Mouse (Mus musculus) lung, embryonic 14.5 days (tissue): ENCODE measurements around the gene Flrt3. TPM values are rescaled to one million over a fixed set of nuclear protein-coding genes. Genes with fewer than 3 reads are reported as not detected.
A peak's percentile ranks its signal among the peaks of the same experiment; 100 is the strongest.

Experiments
- ATAC-seq: fragments of 200-750 bp; cut with Nextera tagmentation; 2 replicates; pipeline ENCODE4 v1.8.0; 2017; ENCODE audit warnings: mild to moderate bottlenecking, moderate TSS enrichment, moderate library complexity; ENCODE audit not compliant: insufficient read depth
- DNase-seq: peaks from one replicate; pipeline ENCODE4 v3.0.0-alpha.2; 2015
- H3K27ac ChIP-seq: fragments of 300-500 bp; sonication (generic); 2 replicates; pipeline ENCODE4 v1.5.1; 2014; ENCODE audit warnings: low read depth, mild to moderate bottlenecking, moderate library complexity
- H3K27me3 ChIP-seq: fragments of 300-500 bp; sonication (generic); 2 replicates; pipeline ENCODE4 v1.6.1; 2014; ENCODE audit warnings: low read length, control low read depth; ENCODE audit not compliant: insufficient read depth
- H3K36me3 ChIP-seq: fragments of 300-500 bp; sonication (generic); 2 replicates; pipeline ENCODE4 v1.6.1; 2014; ENCODE audit warnings: control low read depth; ENCODE audit not compliant: insufficient read depth
- H3K4me1 ChIP-seq: fragments of 300-500 bp; sonication (generic); 2 replicates; pipeline ENCODE4 v1.6.1; 2014; ENCODE audit warnings: antibody characterized with exemption, control low read depth; ENCODE audit not compliant: insufficient read depth
- H3K4me2 ChIP-seq: fragments of 300-500 bp; sonication (generic); 2 replicates; pipeline ENCODE4 v1.6.1; 2014; ENCODE audit warnings: mild to moderate bottlenecking
- H3K4me3 ChIP-seq: fragments of 300-500 bp; sonication (generic); 2 replicates; pipeline ENCODE4 v1.5.1; 2014; ENCODE audit warnings: low read depth, low read length
- H3K9ac ChIP-seq: fragments of 300-500 bp; sonication (generic); 2 replicates; pipeline ENCODE4 v1.6.1; 2014
- H3K9me3 ChIP-seq: fragments of 300-500 bp; sonication (generic); 2 replicates; pipeline ENCODE4 v1.6.1; 2016; ENCODE audit warnings: low read depth, low read length, control low read depth
- CTCF ChIP-seq: IDR thresholded peaks from 2 replicates; pipeline ENCODE4 v1.5.1; 2016; ENCODE audit warnings: antibody characterized with exemption, low read depth
- WGBS: fragments of 180-500 bp; shearing (Covaris S2); extraction: QIAGEN DNeasy Blood & Tissue Kit; methylation state at CpG from one replicate; pipeline ENCODE4 v1.1.7; 2014; 5-methylcytosine and 5-hydroxymethylcytosine counted together
- polyA plus RNA-seq: library from polyadenylated mRNA; unstranded; fragments of >200 nt; fragmentation: Nextera tagmentation; extraction: Ambion mirVana; gene quantifications from 2 replicates; pipeline ENCODE4 v1.2.1, GENCODE M21; 2014

Gene Flrt3
- polyA plus RNA-seq, result 10.2 and 13.7 TPM in 2 replicates

DNA sequence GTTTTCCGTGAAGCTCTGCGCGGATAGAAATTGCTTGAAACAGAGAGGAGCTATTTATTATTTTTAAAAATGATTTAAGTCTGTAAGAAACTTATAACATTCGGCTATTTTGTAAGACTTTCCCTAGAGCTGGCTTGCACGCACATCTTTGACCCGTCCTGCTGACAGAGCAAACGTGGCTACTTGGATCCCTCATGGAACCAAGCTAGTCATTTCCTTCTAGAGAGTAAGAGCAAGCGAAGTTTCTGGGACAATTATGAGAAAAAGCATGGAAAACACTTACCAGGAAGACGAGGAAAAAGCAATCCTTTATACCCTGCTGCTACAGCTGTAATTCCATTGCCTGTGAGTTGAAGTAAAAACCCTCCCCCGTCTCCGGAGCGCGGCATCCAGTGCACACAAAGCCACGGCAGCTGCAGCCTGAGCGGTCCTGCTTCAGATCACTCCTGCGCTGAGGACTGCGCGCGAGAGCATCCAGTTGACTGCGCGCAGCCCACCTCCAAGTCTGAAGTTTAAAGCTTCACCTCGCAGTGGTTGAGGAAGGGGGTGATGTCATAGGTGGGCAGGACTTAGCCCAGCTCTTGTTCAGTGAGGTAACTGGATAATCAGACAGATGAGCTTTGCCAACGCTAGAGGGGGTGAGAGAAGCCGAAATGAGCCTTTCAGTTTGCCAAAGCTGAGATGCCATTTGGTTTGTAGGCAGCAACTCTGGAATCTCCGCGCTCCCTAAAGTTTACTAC, at the start of gene Flrt3:
TSS of gene Flrt3 (minus strand) at position 507 of the 740 bp plus-strand sequence.
- Histone ChIP-seq H3K9me3 (no peaks in the 10 kb centered on the region), H3K36me3 (no peaks in the 10 kb centered on the region), H3K4me1 (no peaks in the 10 kb centered on the region; the same call in 1 of the 2 replicates), H3K4me3 (peak within 1 kb of the TSS; percentile 45), H3K27me3 (no peaks in the 10 kb centered on the region), H3K9ac (peak within 1 kb of the TSS; percentile 63), H3K27ac (peak within 1 kb of the TSS; percentile 48; the same call in 1 of the 2 replicates), H3K4me2 (peak within 1 kb of the TSS; percentile 70)
- peak; percentile 85 for TF ChIP-seq CTCF
- ATAC-seq (peak; percentile 99), DNase-seq (peak; percentile 97)
- WGBS, result under 1% methylated on average over 26 of the region's 26 CpGs

DNA sequence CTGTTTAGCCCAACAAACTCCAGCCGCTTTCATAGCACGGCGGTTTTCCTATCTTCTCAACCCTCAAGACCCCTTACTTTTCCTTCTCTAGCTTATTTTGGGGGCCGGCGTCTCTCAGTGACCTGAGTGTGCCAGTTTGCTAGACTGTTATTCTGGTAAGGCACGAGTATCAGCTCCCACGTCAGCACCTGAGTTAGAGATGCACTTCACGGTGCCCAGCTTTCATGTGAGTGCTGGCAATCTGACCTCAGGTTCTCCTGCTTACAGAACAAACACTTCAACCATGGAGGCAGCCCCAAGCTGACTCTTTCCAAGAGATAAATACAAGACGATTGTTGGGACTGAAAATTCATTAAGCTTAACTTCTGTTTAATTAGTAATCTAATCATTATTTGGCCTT, 46.1 kb upstream of the Flrt3 start:
- TF ChIP-seq CTCF, result no peak
- 41% methylated on average over 9 of the region's 9 CpGs for WGBS
- Histone ChIP-seq H3K4me2 (0 out of 2 replicates have a peak overlapping the region, but pooled peaks have one; percentile 7), H3K27ac (no peak overlapping the region), H3K4me3 (no peak overlapping the region), H3K9ac (no peak overlapping the region), H3K27me3 (no peaks in the 10 kb centered on the region), H3K9me3 (no peaks in the 10 kb centered on the region), H3K4me1 (no peaks in the 10 kb centered on the region), H3K36me3 (no peaks in the 10 kb centered on the region)
- DNase-seq, result no peak
- ATAC-seq, result no peak

DNA sequence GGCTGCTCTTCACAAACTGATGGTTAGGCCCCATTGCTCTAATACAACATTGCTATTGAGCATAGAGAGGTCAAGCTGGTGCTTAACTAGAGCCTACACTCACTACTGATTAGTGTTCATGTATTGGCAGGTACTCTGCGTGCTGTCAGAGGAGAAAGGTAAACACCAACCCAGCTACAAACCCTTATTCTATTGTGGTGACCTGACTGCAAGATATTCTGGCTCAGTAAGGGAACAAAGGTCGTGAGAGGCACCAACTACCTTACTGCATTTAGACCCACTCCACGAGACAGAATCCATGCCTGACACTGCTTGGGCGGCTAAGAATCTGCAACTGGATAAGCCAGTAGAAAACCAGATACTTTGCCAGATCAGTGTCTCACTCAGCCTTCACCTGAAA, 44.6 kb upstream of the Flrt3 start:
- no peaks in the 10 kb centered on the region for H3K9me3 ChIP-seq
- no peak overlapping the region for H3K27ac ChIP-seq
- TF ChIP-seq CTCF, result no peak

DNA sequence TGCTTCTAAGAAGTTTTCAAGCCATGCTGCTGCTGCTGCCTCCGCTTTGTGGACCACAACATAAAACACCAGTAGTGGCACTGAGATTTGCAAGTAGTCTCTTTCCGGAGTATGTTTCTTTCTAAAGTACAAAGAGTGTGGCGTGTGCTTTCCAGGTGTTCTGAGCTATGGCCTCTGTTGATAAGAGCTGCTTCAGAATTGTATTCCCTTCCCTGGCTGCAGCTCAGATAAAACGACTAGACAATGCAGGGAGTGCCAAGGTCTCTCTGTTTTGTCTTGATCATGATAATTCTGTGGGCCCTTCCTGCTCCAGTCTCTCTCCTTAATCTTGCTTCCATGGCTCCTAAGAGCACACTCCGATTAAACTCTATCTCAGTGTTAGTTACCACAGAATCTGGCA, 36.3 kb upstream of the Flrt3 start:
- Histone ChIP-seq H3K9me3 (no peaks in the 10 kb centered on the region), H3K4me2 (no peak overlapping the region), H3K4me3 (no peak overlapping the region), H3K27ac (no peak overlapping the region), H3K36me3 (no peaks in the 10 kb centered on the region), H3K9ac (no peak overlapping the region), H3K27me3 (no peaks in the 10 kb centered on the region), H3K4me1 (no peaks in the 10 kb centered on the region)
- ATAC-seq (no peak), DNase-seq (no peak)
- 63% methylated on average over 5 of the region's 5 CpGs for WGBS
- no peak for TF ChIP-seq CTCF

More for the DNA sequence above, 44.6 kb upstream of the Flrt3 start:
- Histone ChIP-seq H3K9ac (no peak overlapping the region), H3K4me3 (no peak overlapping the region), H3K4me1 (no peaks in the 10 kb centered on the region), H3K36me3 (no peaks in the 10 kb centered on the region), H3K27me3 (no peaks in the 10 kb centered on the region), H3K4me2 (no peak overlapping the region)
- DNase-seq (no peak), ATAC-seq (no peak)
- WGBS, result 65% methylated on average over 4 of the region's 4 CpGs

DNA sequence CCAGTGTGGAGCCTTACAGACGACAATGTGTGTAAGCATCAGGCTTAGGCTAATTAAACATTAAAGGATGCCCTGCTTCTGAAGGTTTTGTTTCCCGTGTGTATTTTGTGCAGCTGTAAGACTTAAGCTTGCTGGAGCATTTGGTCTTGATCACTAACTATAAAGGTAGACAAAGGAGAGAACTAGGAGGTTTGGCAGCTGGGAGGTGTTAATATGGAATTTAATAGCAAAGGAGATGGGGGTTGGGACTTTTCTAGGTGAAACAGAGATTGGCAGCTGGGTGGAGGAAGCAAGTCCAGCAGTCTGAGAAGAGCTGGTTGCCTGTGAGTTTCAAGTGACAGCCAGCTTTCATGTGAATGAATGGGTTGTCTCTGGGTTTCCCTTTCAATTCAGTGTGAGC, 34.0 kb upstream of the Flrt3 start:
- Histone ChIP-seq H3K4me3 (no peak overlapping the region), H3K27ac (no peak overlapping the region), H3K36me3 (no peaks in the 10 kb centered on the region), H3K27me3 (no peaks in the 10 kb centered on the region), H3K4me2 (no peak overlapping the region), H3K9ac (no peak overlapping the region), H3K9me3 (no peaks in the 10 kb centered on the region), H3K4me1 (no peaks in the 10 kb centered on the region)
- ATAC-seq (no peak), DNase-seq (no peak)
- no peak for TF ChIP-seq CTCF
- 7% methylated on average over 2 of the region's 2 CpGs for WGBS

DNA sequence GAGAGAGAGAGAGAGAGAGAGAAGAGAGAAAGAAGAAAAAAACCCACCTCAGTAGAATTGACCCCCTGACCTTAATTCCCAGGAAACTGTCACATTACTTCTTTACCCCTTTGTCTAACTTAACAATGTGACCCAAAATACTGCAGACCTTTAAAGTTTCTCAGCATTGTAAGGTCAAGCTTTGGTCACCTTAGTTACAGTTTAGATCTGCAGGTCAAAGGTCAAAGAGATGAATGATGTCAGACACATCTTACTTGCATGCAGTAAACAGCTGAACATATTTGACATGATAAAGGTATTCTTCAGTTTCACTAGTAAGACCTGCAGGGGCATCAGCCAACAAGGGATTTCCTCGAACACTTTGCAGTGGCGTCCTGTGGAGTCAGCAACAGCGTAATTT, 32.9 kb upstream of the Flrt3 start:
- no peaks in the 10 kb centered on the region for H3K27me3 ChIP-seq
- H3K9ac ChIP-seq, result no peak overlapping the region
- TF ChIP-seq CTCF, result no peak
- no peaks in the 10 kb centered on the region for H3K9me3 ChIP-seq
- 32% methylated on average over 3 of the region's 3 CpGs for WGBS
- H3K27ac ChIP-seq, result no peak overlapping the region
- no peaks in the 10 kb centered on the region for H3K4me1 ChIP-seq
- DNase-seq (peak; percentile 7), ATAC-seq (no peak; the same call in 1 of the 2 replicates)
- H3K4me2 ChIP-seq, result no peak overlapping the region
- H3K4me3 ChIP-seq, result no peak overlapping the region
- no peaks in the 10 kb centered on the region for H3K36me3 ChIP-seq

DNA sequence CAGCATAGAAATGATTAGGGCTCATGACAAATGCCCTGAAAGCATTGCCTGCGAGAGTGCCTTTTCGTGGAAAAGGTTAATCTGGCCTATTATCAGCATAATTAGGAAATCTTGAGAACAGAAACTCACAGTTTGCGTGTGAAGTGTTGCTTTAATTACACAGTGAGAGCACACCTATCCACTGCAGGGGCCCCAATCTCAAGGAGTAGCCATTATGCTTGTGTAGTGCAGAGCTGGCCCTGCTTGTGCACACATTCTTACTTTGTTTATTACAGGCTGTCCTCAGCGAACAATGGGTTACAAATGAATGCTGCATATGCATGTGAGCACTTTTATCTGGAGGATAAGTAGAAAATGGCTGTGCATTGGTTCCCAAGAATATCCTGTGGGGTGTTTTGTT, 32.1 kb upstream of the Flrt3 start:
- no peak for TF ChIP-seq CTCF
- 54% methylated on average over 4 of the region's 4 CpGs for WGBS
- no peak for ATAC-seq
- Histone ChIP-seq H3K27ac (no peak overlapping the region), H3K9ac (no peak overlapping the region), H3K27me3 (no peaks in the 10 kb centered on the region), H3K4me3 (no peak overlapping the region), H3K4me1 (no peaks in the 10 kb centered on the region), H3K36me3 (no peaks in the 10 kb centered on the region), H3K4me2 (no peak overlapping the region), H3K9me3 (no peaks in the 10 kb centered on the region)
- no peak for DNase-seq
